Mouse (Mus musculus): ENCODE data around the gene Lrrc1.

DNA sequence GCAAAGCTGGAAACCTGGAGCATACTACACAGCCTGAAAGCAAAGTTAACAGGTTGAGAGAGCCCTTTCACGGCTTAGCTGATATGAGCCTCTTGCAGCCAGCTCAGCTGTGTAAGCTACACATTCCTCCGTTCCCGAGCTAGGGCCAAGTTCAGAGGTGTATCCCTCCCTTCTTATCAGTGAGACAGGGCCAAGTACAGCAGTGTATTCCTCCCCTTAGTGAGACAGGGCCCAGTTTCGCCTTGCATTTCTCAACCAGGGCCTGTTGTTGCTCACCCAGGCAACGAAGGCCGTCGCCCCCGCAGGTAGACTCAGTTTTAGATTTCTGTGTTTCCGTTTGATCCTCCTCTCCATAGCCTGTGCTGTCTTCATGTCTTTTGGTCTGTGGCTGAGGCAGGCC lies 11.8 kb upstream of the Lrrc1 start:
- no peak for TF ChIP-seq CTCF (IDR thresholded peaks at IDR 0.05)
- no peak for TF ChIP-seq EP300 (IDR thresholded peaks at IDR 0.05)

All from lung, postnatal 0 days (tissue).